Mouse (Mus musculus) naive thymus-derived CD4-positive, alpha-beta T cell, adult 2 months (primary cell): Measurements from ENCODE around the gene Tspear.
"Not testable (repeated sequence)": the region's sequence is repeated elsewhere in the genome, so short reads cannot be mapped to it uniquely, and the experiment has no call there.

Experiments
- DNase-seq: peaks from one replicate; pipeline ENCODE4 v3.0.0-alpha.2; 2011; ENCODE audit warnings: low read depth

The Tspear gene

GRCm38 (mm10) chr10:77794976-77795375 is 108.6 kb downstream of the Tspear start, which contains the start of gene Gm9639:
Gene Gm9639, minus strand, starts transcription at chr10:77795076.
- no peak for DNase-seq

GRCm38 (mm10) chr10:77797677-77798076 is 111.3 kb downstream of the Tspear start:
- DNase-seq: no peak

GRCm38 (mm10) chr10:77798164-77798920 is 112.0 kb downstream of the Tspear start:
- DNase-seq: not testable (repeated sequence)

- DNase-seq: no peak
Observed at GRCm38 (mm10) chr10:77798921-77799508, 112.6 kb downstream of the Tspear start, which contains the start of gene Gm19668. Gene Gm19668, minus strand, starts transcription at chr10:77799133.

GRCm38 (mm10) chr10:77804095-77804494 is 117.7 kb downstream of the Tspear start:
- no peak for DNase-seq

- no peak for DNase-seq
Observed at GRCm38 (mm10) chr10:77811743-77812142, 125.4 kb downstream of the Tspear start, which contains the start of gene Gm9507. Gene Gm9507, minus strand, starts transcription at chr10:77811843.

GRCm38 (mm10) chr10:77814382-77814781 is 128.0 kb downstream of the Tspear start, which contains the start of gene Gm2696:
Gene Gm2696, plus strand, starts transcription at chr10:77814682.
- DNase-seq: no peak

GRCm38 (mm10) chr10:77815514-77815913 is 129.1 kb downstream of the Tspear start:
- DNase-seq: peak; percentile 42

- DNase-seq: no peak
Observed at GRCm38 (mm10) chr10:77818523-77818922, 132.2 kb downstream of the Tspear start.

GRCm38 (mm10) chr10:77819203-77819602 is 132.8 kb downstream of the Tspear start:
- no peak for DNase-seq

GRCm38 (mm10) chr10:77826951-77827350 is 140.6 kb downstream of the Tspear start, which contains the start of gene Krtap10-4:
Gene Krtap10-4, minus strand, starts transcription at chr10:77827095.
- no peak for DNase-seq

GRCm38 (mm10) chr10:77835647-77836046 is 149.3 kb downstream of the Tspear start, which contains the start of gene Krtap10-10:
Gene Krtap10-10, plus strand, starts transcription at chr10:77835947.
- DNase-seq: no peak

GRCm38 (mm10) chr10:77839006-77839405 is 152.6 kb downstream of the Tspear start:
- DNase-seq: no peak

GRCm38 (mm10) chr10:77846503-77846902 is 160.1 kb downstream of the Tspear start, which contains the start of gene Gm36176:
Gene Gm36176, plus strand, starts transcription at chr10:77846803.
- no peak for DNase-seq

- DNase-seq: no peak
Observed at GRCm38 (mm10) chr10:77846961-77847360, 160.6 kb downstream of the Tspear start.

- DNase-seq: no peak
Observed at GRCm38 (mm10) chr10:77847538-77847937, 161.2 kb downstream of the Tspear start.

GRCm38 (mm10) chr10:77852559-77852958 is 166.2 kb downstream of the Tspear start, which contains the start of gene Gm10318:
Gene Gm10318, plus strand, starts transcription at chr10:77852859.
- DNase-seq: no peak

GRCm38 (mm10) chr10:77861675-77862074 is 175.3 kb downstream of the Tspear start, which contains the start of gene Gm3285:
Gene Gm3285, plus strand, starts transcription at chr10:77861975.
- DNase-seq: no peak

- DNase-seq: peak; percentile 59
Observed at GRCm38 (mm10) chr10:77864067-77864761, 177.8 kb downstream of the Tspear start.

GRCm38 (mm10) chr10:77864762-77865143 is 178.4 kb downstream of the Tspear start:
- peak; percentile 6 for DNase-seq

- DNase-seq: no peak
Observed at GRCm38 (mm10) chr10:77867546-77867945, 181.2 kb downstream of the Tspear start.

- DNase-seq: no peak
Observed at GRCm38 (mm10) chr10:77869651-77870050, 183.3 kb downstream of the Tspear start.
